Comparison of ENCODE assay signal across 26 mouse cellular contexts in the genomic region with DNA sequence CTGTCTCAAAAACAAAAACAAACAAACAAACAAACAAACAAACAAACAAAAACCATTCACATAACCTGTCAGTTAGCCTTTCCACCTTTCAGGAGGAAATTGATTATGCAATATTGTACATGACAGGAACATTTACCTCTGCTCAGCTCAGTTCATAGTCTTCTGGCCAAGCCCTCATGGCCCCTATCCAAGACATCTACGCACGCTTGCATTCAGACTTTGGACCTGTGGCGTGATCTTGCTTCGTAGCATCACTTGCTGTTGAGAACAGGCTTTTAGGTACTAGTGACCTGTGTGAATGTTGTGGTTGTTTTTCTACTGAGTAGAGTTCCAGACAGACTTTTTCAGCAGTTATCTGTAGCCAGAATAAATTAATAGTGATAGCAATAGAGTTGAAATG.
DNase-seq lines count a peak whose midpoint lies in the region; ATAC-seq and TF ChIP-seq lines count a peak whose summit lies in the region.
"Had no signal": no experiment of that assay in that cellular context is flagged by ENCODE, and none has a peak within 500 bp of the region (broad histone marks: within the 10 kb centered on the region; RNA-seq: fewer than 3 reads in every experiment).

No protein-coding gene starts in this region.

- WGBS in kidney, adult 2 months, result 71% methylated on average over 4 of the region's 4 CpGs
- 97% methylated on average over 4 of the region's 4 CpGs for WGBS in neural tube, embryonic 11.5 days
- 93% methylated on average over 4 of the region's 4 CpGs for WGBS in neural tube, embryonic 15.5 days

- no peak overlapping the region for H3K4me2 ChIP-seq in neural tube, embryonic 11.5 days (ENCODE audit: low read depth)
- H3K4me2 ChIP-seq in neural tube, embryonic 15.5 days, result no peak overlapping the region
- H3K4me2 ChIP-seq: embryonic facial prominence, embryonic 12.5 days; forebrain, embryonic 13.5 days; forebrain, embryonic 15.5 days had no signal

- peak; percentile 13 to 18 for DNase-seq in cerebellum, postnatal 10 days
- DNase-seq in cerebellum, adult 9-10 months, result no peak
- DNase-seq in kidney, adult 2 months, result peak; percentile 46
- DNase-seq in kidney, postnatal 4 days, result no peak
- DNase-seq in kidney, adult 9 months, result peak; percentile 62
- no peak for DNase-seq in kidney, adult 18-20 months
- no peak for DNase-seq in neural tube, embryonic 11.5 days (ENCODE audit: low spot score)
- DNase-seq: adrenal gland, adult 8-10 months; adrenal gland, postnatal 14 days; adrenal gland, postnatal 36 days; B cell, adult 2 months; cerebellum, adult 11 months; cerebellum, adult 18-20 months; cerebellum, adult 8-10 months; cerebellum, postnatal 25 days; forebrain, postnatal 0 days had no signal

- H3K27me3 ChIP-seq in kidney, adult 2 months (replicated peaks; ENCODE audit: control insufficient read depth, insufficient read depth, low read length), result no peaks in the 10 kb centered on the region
- H3K27me3 ChIP-seq in neural tube, embryonic 11.5 days (ENCODE audit: control insufficient read depth, insufficient read depth, low read length), result no peaks in the 10 kb centered on the region
- H3K27me3 ChIP-seq in neural tube, embryonic 15.5 days (replicated peaks), result no peaks in the 10 kb centered on the region
- H3K27me3 ChIP-seq: CH12.LX; embryonic facial prominence, embryonic 12.5 days; forebrain, embryonic 13.5 days; forebrain, embryonic 15.5 days; Patski had no signal

- no peaks in the 10 kb centered on the region for H3K9me3 ChIP-seq in neural tube, embryonic 11.5 days (ENCODE audit: control insufficient read depth, low read length)
- H3K9me3 ChIP-seq in neural tube, embryonic 15.5 days (replicated peaks), result no peaks in the 10 kb centered on the region
- H3K9me3 ChIP-seq: embryonic facial prominence, embryonic 10.5 days; embryonic facial prominence, embryonic 12.5 days; forebrain, embryonic 13.5 days; forebrain, embryonic 15.5 days had no signal

- H3K36me3 ChIP-seq in kidney, adult 2 months (ENCODE audit: control insufficient read depth, insufficient read depth, low read length), result no peaks in the 10 kb centered on the region
- no peaks in the 10 kb centered on the region for H3K36me3 ChIP-seq in neural tube, embryonic 11.5 days (ENCODE audit: control insufficient read depth, insufficient read depth, low read length)
- H3K36me3 ChIP-seq in neural tube, embryonic 15.5 days, result no peaks in the 10 kb centered on the region
- H3K36me3 ChIP-seq: embryonic facial prominence, embryonic 10.5 days; embryonic facial prominence, embryonic 12.5 days; forebrain, embryonic 15.5 days; G1E had no signal

- no peak overlapping the region for H3K27ac ChIP-seq in kidney, adult 2 months (ENCODE audit: insufficient read depth, low read depth, low read length)
- H3K27ac ChIP-seq in neural tube, embryonic 11.5 days (ENCODE audit: low read depth, low read length), result no peak overlapping the region
- no peak overlapping the region for H3K27ac ChIP-seq in neural tube, embryonic 15.5 days (replicated peaks)
- H3K27ac ChIP-seq: embryonic facial prominence, embryonic 10.5 days; embryonic facial prominence, embryonic 12.5 days; forebrain, embryonic 13.5 days; forebrain, embryonic 15.5 days had no signal

- no peak overlapping the region for H3K4me3 ChIP-seq in kidney, adult 2 months (ENCODE audit: insufficient read depth, low read depth, low read length)
- no peak overlapping the region for H3K4me3 ChIP-seq in neural tube, embryonic 11.5 days (ENCODE audit: low read depth, low read length)
- no peak overlapping the region for H3K4me3 ChIP-seq in neural tube, embryonic 15.5 days (replicated peaks)
- H3K4me3 ChIP-seq: embryonic facial prominence, embryonic 10.5 days; embryonic facial prominence, embryonic 12.5 days; forebrain, embryonic 13.5 days; forebrain, embryonic 15.5 days had no signal

- no peak for TF ChIP-seq CTCF in kidney, adult 2 months (conservative IDR thresholded peaks at IDR 0.05; ENCODE audit: insufficient read depth, insufficient read length, low read depth, low read length)

- 0 out of 2 replicates have a peak, but pooled peaks have one; percentile 48 for ATAC-seq in neural tube, embryonic 11.5 days (ENCODE audit: insufficient read depth, low FRiP score, low TSS enrichment)
- no peak for ATAC-seq in neural tube, embryonic 15.5 days (ENCODE audit: low FRiP score)
- ATAC-seq: activated CD4-positive, CD25-positive, alpha-beta regulatory T cell, adult 4 months; CD4-positive, CD25-positive, alpha-beta regulatory T cell, adult 4 months; forebrain, embryonic 13.5 days; forebrain, embryonic 15.5 days; forebrain, postnatal 0 days; Patski had no signal

- H3K4me1 ChIP-seq in kidney, adult 2 months (ENCODE audit: control insufficient read depth, insufficient read depth, low read length), result no peaks in the 10 kb centered on the region
- no peaks in the 10 kb centered on the region for H3K4me1 ChIP-seq in neural tube, embryonic 11.5 days (ENCODE audit: control insufficient read depth, insufficient read depth, low read length)
- H3K4me1 ChIP-seq in neural tube, embryonic 15.5 days, result no peaks in the 10 kb centered on the region
- H3K4me1 ChIP-seq: embryonic facial prominence, embryonic 10.5 days; embryonic facial prominence, embryonic 12.5 days; forebrain, embryonic 13.5 days; forebrain, embryonic 15.5 days had no signal

- H3K9ac ChIP-seq in neural tube, embryonic 11.5 days (ENCODE audit: low read length), result no peak overlapping the region
- no peak overlapping the region for H3K9ac ChIP-seq in neural tube, embryonic 15.5 days (replicated peaks)
- H3K9ac ChIP-seq: embryonic facial prominence, embryonic 12.5 days; forebrain, embryonic 13.5 days; forebrain, embryonic 15.5 days; forebrain, postnatal 0 days had no signal

- TF ChIP-seq POLR2A in kidney, adult 2 months (IDR thresholded peaks at IDR 0.05; ENCODE audit: low read depth, low read length), result no peak

Comparison
In these comparisons a context has a peak if more than half of its experiments do, and no peak if none do; other contexts are left out.
1. DNase-seq: peak in cerebellum, postnatal 10 days (2 of 2), kidney, adult 2 months (single experiment) and kidney, adult 9 months (single experiment); none in cerebellum, adult 9-10 months (single experiment), kidney, postnatal 4 days (0 of 2), kidney, adult 18-20 months (single experiment) and neural tube, embryonic 11.5 days (single experiment).